Mouse (Mus musculus): ENCODE data around the gene Gm49340.
"Not testable (repeated sequence)": the region's sequence is repeated elsewhere in the genome, so short reads cannot be mapped to it uniquely, and the experiment has no call there.

GRCm38 (mm10) chr11:73321064-73321463 is 8.5 kb upstream of the Gm49340 start:
- TF ChIP-seq CTCF, POLR2A (IDR thresholded peaks at IDR 0.05; ENCODE audit: insufficient read depth, low read depth, low read length): not testable (repeated sequence)

Data from olfactory bulb, adult 2 months (tissue).